Mouse (Mus musculus) hematopoietic stem cell, adult 5-6 weeks (primary cell): ENCODE results near the gene Rai1. TPM values are rescaled to one million over a fixed set of nuclear protein-coding genes. Genes with fewer than 3 reads are reported as not detected.

Experiments
- ATAC-seq, 2 experiments: fragments of 125-278 bp in 1 of 2; replicated peaks in 1 of 2; 2 replicates each; pipeline ENCODE4 v1.8.0; 2016 to 2017; ENCODE audit warnings: inconsistent platforms in 2 of 2, mild to moderate bottlenecking in 2 of 2, moderate number of reproducible peaks in 2 of 2, low read depth in 1 of 2, moderate TSS enrichment in 1 of 2; ENCODE audit not compliant: low FRiP score in 2 of 2, poor library complexity in 2 of 2, severe bottlenecking in 2 of 2, insufficient read depth in 1 of 2, low TSS enrichment in 1 of 2
- total RNA-seq: library from RNA; stranded (forward); fragments of 172-1452, 232-1000 nt; gene quantifications from 2 replicates; pipeline ENCODE4 v1.2.3, GENCODE M21; 2017

Gene Rai1
- total RNA-seq, 1 experiment from 2014 or later: 20.8 TPM

- ATAC-seq: no peak
Measured at GRCm38 (mm10) chr11:60217467-60217866, 112.7 kb downstream of the Rai1 start.

- no peak for ATAC-seq
Measured at GRCm38 (mm10) chr11:60219609-60220008, 114.8 kb downstream of the Rai1 start.

- ATAC-seq: peak; percentile 58 to 64
Measured at GRCm38 (mm10) chr11:60220291-60220804, 115.5 kb downstream of the Rai1 start.

- no peak for ATAC-seq
Measured at GRCm38 (mm10) chr11:60221425-60221824, 116.6 kb downstream of the Rai1 start.

GRCm38 (mm10) chr11:60222085-60222468 is 117.3 kb downstream of the Rai1 start:
- ATAC-seq: no peak

- ATAC-seq: peak; percentile 71 to 75
Measured at GRCm38 (mm10) chr11:60222469-60223236, 117.8 kb downstream of the Rai1 start, which contains the start of gene Srebf1. Gene Srebf1, minus strand, starts transcription at chr11:60222581.

GRCm38 (mm10) chr11:60224676-60225075 is 119.9 kb downstream of the Rai1 start:
- no peak for ATAC-seq

GRCm38 (mm10) chr11:60225874-60226273 is 121.1 kb downstream of the Rai1 start:
- ATAC-seq: no peak

- ATAC-seq: no peak
Measured at GRCm38 (mm10) chr11:60228525-60228924, 123.7 kb downstream of the Rai1 start.

- ATAC-seq: no peak
Measured at GRCm38 (mm10) chr11:60229821-60230220, 125.0 kb downstream of the Rai1 start.

GRCm38 (mm10) chr11:60230512-60230911 is 125.7 kb downstream of the Rai1 start:
- no peak for ATAC-seq

- no peak for ATAC-seq
Measured at GRCm38 (mm10) chr11:60231326-60231725, 126.5 kb downstream of the Rai1 start.

- ATAC-seq: no peak
Measured at GRCm38 (mm10) chr11:60231951-60232350, 127.1 kb downstream of the Rai1 start.

GRCm38 (mm10) chr11:60232441-60233058 is 127.7 kb downstream of the Rai1 start:
- no peak for ATAC-seq

- no peak for ATAC-seq
Measured at GRCm38 (mm10) chr11:60233235-60233634, 128.4 kb downstream of the Rai1 start.

GRCm38 (mm10) chr11:60235351-60235750 is 130.5 kb downstream of the Rai1 start:
- no peak for ATAC-seq

GRCm38 (mm10) chr11:60240509-60240908 is 135.7 kb downstream of the Rai1 start:
- no peak for ATAC-seq

- ATAC-seq: no peak
Measured at GRCm38 (mm10) chr11:60244503-60245143, 139.8 kb downstream of the Rai1 start.
